Mouse (Mus musculus) stomach, embryonic 14.5 days (tissue): Measurements from ENCODE around the gene Syngr4. TPM values are rescaled to one million over a fixed set of nuclear protein-coding genes. Genes with fewer than 3 reads are reported as not detected.

Experiments
- ATAC-seq: fragments of 200-750 bp; cut with Nextera tagmentation; 2 replicates; pipeline ENCODE4 v1.8.0; 2017; ENCODE audit warnings: low read depth, moderate TSS enrichment; ENCODE audit not compliant: insufficient number of reproducible peaks, insufficient read depth, low FRiP score
- H3K27ac ChIP-seq: fragments of 300-500 bp; sonication (generic); 2 replicates; pipeline ENCODE4 v1.5.1; 2014; ENCODE audit warnings: mild to moderate bottlenecking, low read length, moderate library complexity, mixed read lengths
- H3K27me3 ChIP-seq: fragments of 300-500 bp; sonication (generic); 2 replicates; pipeline ENCODE4 v1.6.1; 2014; ENCODE audit warnings: low read length, control low read depth, mixed read lengths; ENCODE audit not compliant: control insufficient read depth, insufficient read depth
- H3K36me3 ChIP-seq: fragments of 300-500 bp; sonication (generic); 2 replicates; pipeline ENCODE4 v1.6.1; 2014; ENCODE audit warnings: mild to moderate bottlenecking, control low read depth, low read length, moderate library complexity, mixed read lengths; ENCODE audit not compliant: control insufficient read depth, insufficient read depth
- H3K4me1 ChIP-seq: fragments of 300-500 bp; sonication (generic); 2 replicates; pipeline ENCODE4 v1.6.1; 2014; ENCODE audit warnings: low read length, control low read depth, mixed read lengths; ENCODE audit not compliant: control insufficient read depth, insufficient read depth
- H3K4me2 ChIP-seq: fragments of 300-500 bp; sonication (generic); replicated peaks from 2 replicates; pipeline ENCODE4 v1.6.1; 2014; ENCODE audit warnings: low read depth, low read length, control low read depth
- H3K4me3 ChIP-seq: fragments of 300-500 bp; sonication (generic); 2 replicates; pipeline ENCODE4 v1.5.1; 2014; ENCODE audit warnings: low read depth, low read length, control low read depth
- H3K9ac ChIP-seq: fragments of 300-500 bp; sonication (generic); replicated peaks from 2 replicates; pipeline ENCODE4 v1.6.1; 2014; ENCODE audit warnings: low read depth, mild to moderate bottlenecking, control low read depth, low read length, moderate library complexity, mixed read lengths
- H3K9me3 ChIP-seq: fragments of 300-500 bp; sonication (generic); 2 replicates; pipeline ENCODE4 v1.6.1; 2016; ENCODE audit warnings: low read depth, low read length, control low read depth; ENCODE audit not compliant: control insufficient read depth
- WGBS: fragments of 180-500 bp; shearing (Covaris S2); extraction: QIAGEN DNeasy Blood & Tissue Kit; methylation state at CpG from one replicate; pipeline ENCODE4 v1.1.7; 2014; 5-methylcytosine and 5-hydroxymethylcytosine counted together
- polyA plus RNA-seq: library from polyadenylated mRNA; unstranded; fragments of >200 nt; fragmentation: Nextera tagmentation; extraction: Ambion mirVana; gene quantifications from 2 replicates; pipeline ENCODE4 v1.2.1, GENCODE M21; 2014

Syngr4 gene
- polyA plus RNA-seq, 1 experiment from 2014 or later = 0.65 TPM

DNA sequence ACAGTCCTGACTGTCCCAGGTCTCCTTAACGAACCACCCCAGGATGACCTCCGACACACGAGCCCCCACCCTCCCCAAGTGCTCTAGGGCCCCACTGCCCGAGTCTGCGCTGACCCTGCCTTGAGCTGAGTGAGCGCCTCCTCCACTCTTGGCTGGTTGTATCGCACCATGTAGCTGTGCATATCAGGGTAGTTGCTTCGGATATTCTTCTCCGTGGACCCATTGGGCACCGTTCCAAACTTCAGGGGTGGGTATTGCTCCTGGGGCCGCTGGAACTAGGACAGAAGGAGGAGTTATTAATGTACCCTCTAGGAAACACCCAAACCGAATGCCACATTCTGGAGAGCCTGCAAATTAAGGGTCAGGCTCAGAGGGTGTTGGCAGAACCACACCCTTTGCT lies 43.4 kb downstream of the Syngr4 start:
- no peak overlapping the region for H3K27ac ChIP-seq
- no peak for ATAC-seq
- no peaks in the 10 kb centered on the region for H3K36me3 ChIP-seq
- no peaks in the 10 kb centered on the region for H3K27me3 ChIP-seq
- WGBS = 83% methylated on average over 12 of the region's 12 CpGs
- no peaks in the 10 kb centered on the region for H3K9me3 ChIP-seq
- no peak overlapping the region for H3K4me3 ChIP-seq
- peaks cover 8% of the 10 kb centered on the region; the same call in 1 of the 2 replicates for H3K4me1 ChIP-seq
- no peak overlapping the region for H3K4me2 ChIP-seq
- no peak overlapping the region for H3K9ac ChIP-seq

- Histone ChIP-seq H3K27ac (no peak overlapping the region), H3K4me2 (no peak overlapping the region), H3K9me3 (no peaks in the 10 kb centered on the region), H3K4me1 (peaks cover 5% of the 10 kb centered on the region; the same call in 1 of the 2 replicates), H3K27me3 (no peaks in the 10 kb centered on the region), H3K4me3 (no peak overlapping the region), H3K9ac (no peak overlapping the region), H3K36me3 (no peaks in the 10 kb centered on the region)
- ATAC-seq = no peak
- WGBS = 59% methylated on average over 3 of the region's 3 CpGs
These were observed 45.9 kb downstream of the Syngr4 start for GRCm38 (mm10) chr7:45850661-45851060.

- Histone ChIP-seq H3K4me3 (no peak overlapping the region), H3K9ac (no peak overlapping the region), H3K27me3 (no peaks in the 10 kb centered on the region), H3K27ac (0 out of 2 replicates have a peak overlapping the region, but pooled peaks have one; percentile 39), H3K4me2 (no peak overlapping the region), H3K9me3 (no peaks in the 10 kb centered on the region), H3K36me3 (no peaks in the 10 kb centered on the region), H3K4me1 (peaks cover 5% of the 10 kb centered on the region; the same call in 1 of the 2 replicates)
- no peak for ATAC-seq
- WGBS = 6% methylated on average over 6 of the region's 6 CpGs
These were observed 48.0 kb downstream of the Syngr4 start for GRCm38 (mm10) chr7:45848447-45849027.

DNA sequence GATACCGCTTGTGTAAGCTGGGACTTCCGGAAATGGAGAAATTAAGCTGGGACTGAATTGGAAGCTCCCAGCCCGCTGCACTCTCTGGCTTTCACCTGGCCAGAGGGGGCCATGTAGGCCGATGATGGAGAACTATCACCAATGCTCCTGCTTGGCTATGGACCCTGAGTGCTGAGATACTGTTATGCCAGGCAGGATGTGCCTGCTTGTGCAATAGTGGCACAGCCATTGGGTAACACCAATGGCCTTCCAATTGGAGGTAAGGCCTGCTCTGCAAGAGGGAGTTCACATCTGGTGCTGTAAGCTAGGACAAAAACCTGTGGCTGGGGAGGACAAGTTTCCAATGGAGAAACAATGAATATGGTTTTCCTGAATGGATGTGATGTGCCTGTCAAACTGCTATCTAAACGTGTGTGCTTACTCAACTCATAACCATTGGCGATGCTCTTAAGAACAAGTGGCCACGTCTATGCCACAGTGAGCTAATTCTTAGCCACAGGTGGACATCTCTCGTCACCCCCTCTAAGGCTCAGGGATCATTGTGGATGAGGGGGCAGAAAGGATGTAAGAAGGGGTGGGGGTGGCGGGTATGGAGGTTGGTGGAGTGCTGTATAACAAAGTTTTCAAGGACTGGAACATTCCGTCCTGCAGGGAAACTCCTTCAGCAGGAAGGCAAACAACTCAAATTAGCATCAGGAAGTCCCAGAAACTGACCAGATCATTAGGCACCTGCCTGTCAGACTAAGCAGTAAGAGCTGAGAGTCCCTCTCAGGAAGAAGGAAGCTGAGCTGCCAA lies 53.4 kb downstream of the Syngr4 start:
- H3K27ac ChIP-seq = no peak overlapping the region
- H3K9me3 ChIP-seq = no peaks in the 10 kb centered on the region
- no peak for ATAC-seq
- no peak overlapping the region for H3K9ac ChIP-seq
- WGBS = 88% methylated on average over 10 of the region's 10 CpGs
- H3K4me2 ChIP-seq = no peak overlapping the region
- H3K36me3 ChIP-seq = no peaks in the 10 kb centered on the region
- no peaks in the 10 kb centered on the region for H3K27me3 ChIP-seq
- H3K4me3 ChIP-seq = no peak overlapping the region
- no peaks in the 10 kb centered on the region for H3K4me1 ChIP-seq

Other genes with a start within 250 kb of the Syngr4 start
- 5.7 and 6.1 TPM in 2 replicates for gene Fut2, start 230.3 kb downstream of the Syngr4 start, polyA plus RNA-seq
- gene Ntn5, start 212.7 kb downstream of the Syngr4 start, polyA plus RNA-seq = 0.67 and 1.0 TPM in 2 replicates
- gene Sec1, start 202.3 kb downstream of the Syngr4 start, polyA plus RNA-seq = 4.8 and 5.7 TPM in 2 replicates
- 10.4 and 11.4 TPM in 2 replicates for gene Car11, start 196.9 kb downstream of the Syngr4 start, polyA plus RNA-seq
- 6.4 and 6.7 TPM in 2 replicates for gene Dbp, start 191.6 kb downstream of the Syngr4 start, polyA plus RNA-seq
- 1,227 and 1,272 TPM in 2 replicates for gene Rpl18, start 181.3 kb downstream of the Syngr4 start, polyA plus RNA-seq
- 24.4 TPM in 2 replicates for gene Sphk2, start 178.7 kb downstream of the Syngr4 start, polyA plus RNA-seq
- gene Fam83e, start 175.5 kb downstream of the Syngr4 start, polyA plus RNA-seq = 3.1 and 4.1 TPM in 2 replicates
- 0.38 TPM in 1 of 2 replicates, not detected in the other for gene Spaca4, start 170.9 kb downstream of the Syngr4 start, polyA plus RNA-seq
- 2.5 and 3.3 TPM in 2 replicates for gene Lmtk3, start 113.0 kb downstream of the Syngr4 start, polyA plus RNA-seq
- gene Sult2b1, start 112.0 kb downstream of the Syngr4 start, polyA plus RNA-seq = 2.8 and 3.6 TPM in 2 replicates
- 89.3 and 92.6 TPM in 2 replicates for gene Cyth2, start 82.1 kb downstream of the Syngr4 start, polyA plus RNA-seq
- 1.3 and 1.4 TPM in 2 replicates for gene Kcnj14, start 71.9 kb downstream of the Syngr4 start, polyA plus RNA-seq
- gene Grwd1, start 65.8 kb downstream of the Syngr4 start, polyA plus RNA-seq = 62.7 and 69.6 TPM in 2 replicates
- gene Kdelr1, start 23.9 kb downstream of the Syngr4 start, polyA plus RNA-seq = 150 and 157 TPM in 2 replicates
- gene Grin2d, start 18.3 kb downstream of the Syngr4 start, polyA plus RNA-seq = 0.29 and 0.48 TPM in 2 replicates
- 4.7 and 5.4 TPM in 2 replicates for gene Tmem143, start 227 bp upstream of the Syngr4 start, polyA plus RNA-seq
- 263 and 295 TPM in 2 replicates for gene Emp3, start 24.7 kb upstream of the Syngr4 start, polyA plus RNA-seq
- 3.4 and 3.5 TPM in 2 replicates for gene Ccdc114, start 27.4 kb upstream of the Syngr4 start, polyA plus RNA-seq
- gene Abcc6, start 133.6 kb upstream of the Syngr4 start, polyA plus RNA-seq = 0.78 and 1.4 TPM in 2 replicates
- 21.1 and 22.3 TPM in 2 replicates for gene Nomo1, start 137.0 kb upstream of the Syngr4 start, polyA plus RNA-seq
- gene Kcnj11, start 204.1 kb upstream of the Syngr4 start, polyA plus RNA-seq = 0.56 and 0.74 TPM in 2 replicates